Mouse (Mus musculus): ENCODE data around the gene Tnfsf9. TPM values are rescaled to one million over a fixed set of nuclear protein-coding genes. Genes with fewer than 3 reads are reported as not detected.

The Tnfsf9 gene
- 0.04 TPM in 1 of 2 replicates, not detected in the other for polyA plus RNA-seq (2012)

- Histone ChIP-seq H3K36me3 (ENCODE audit: control insufficient read depth) (no peaks in the 10 kb centered on the region), H3K4me1 (ENCODE audit: control insufficient read depth) (peaks cover 5% of the 10 kb centered on the region), H3K9me3 (ENCODE audit: control insufficient read depth, low read length) (no peaks in the 10 kb centered on the region), H3K27me3 (ENCODE audit: control insufficient read depth) (peaks cover 38% of the 10 kb centered on the region), H3K4me3 (replicated peaks) (peak within 1 kb of the TSS; percentile 47)
- no peak for TF ChIP-seq TAL1 (IDR thresholded peaks at IDR 0.05; ENCODE audit: low read length)
- no peak for TF ChIP-seq GATA1 (IDR thresholded peaks at IDR 0.05; ENCODE audit: low read length)
Observed at GRCm38 (mm10) chr17:57105181-57106034, at the start of gene Tnfsf9. TSS of gene Tnfsf9 (plus strand) at chr17:57105325.

DNA sequence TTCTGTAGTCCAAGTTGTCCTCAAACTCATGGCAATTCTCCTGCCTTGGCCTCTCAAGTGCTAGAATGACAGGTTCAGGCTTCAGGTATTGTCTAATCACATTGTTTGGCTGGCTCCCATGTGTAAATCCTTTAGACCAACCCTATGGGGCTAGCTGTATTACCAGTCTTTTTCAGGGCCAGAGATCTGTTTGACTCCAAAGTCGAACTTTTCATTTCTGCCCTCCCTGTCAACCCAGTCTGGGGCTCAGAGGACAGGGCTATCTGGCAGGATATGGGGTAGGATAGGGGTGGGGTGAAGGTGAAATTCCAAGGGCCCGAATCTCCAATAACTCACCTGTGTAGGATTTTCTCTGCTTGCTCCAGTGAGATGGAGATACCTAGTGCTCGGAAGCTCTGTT, 48.9 kb upstream of the Tnfsf9 start:
- Histone ChIP-seq H3K27me3 (ENCODE audit: control insufficient read depth) (peaks cover 37% of the 10 kb centered on the region), H3K9me3 (ENCODE audit: control insufficient read depth, low read length) (no peaks in the 10 kb centered on the region), H3K4me3 (replicated peaks) (no peak overlapping the region), H3K4me1 (ENCODE audit: control insufficient read depth) (peaks cover 20% of the 10 kb centered on the region), H3K36me3 (ENCODE audit: control insufficient read depth) (peaks cover 10% of the 10 kb centered on the region; the same call in 1 of the 2 replicates)
- TF ChIP-seq TAL1 (IDR thresholded peaks at IDR 0.05; ENCODE audit: low read length) (no peak), GATA1 (IDR thresholded peaks at IDR 0.05; ENCODE audit: low read length) (no peak)

DNA sequence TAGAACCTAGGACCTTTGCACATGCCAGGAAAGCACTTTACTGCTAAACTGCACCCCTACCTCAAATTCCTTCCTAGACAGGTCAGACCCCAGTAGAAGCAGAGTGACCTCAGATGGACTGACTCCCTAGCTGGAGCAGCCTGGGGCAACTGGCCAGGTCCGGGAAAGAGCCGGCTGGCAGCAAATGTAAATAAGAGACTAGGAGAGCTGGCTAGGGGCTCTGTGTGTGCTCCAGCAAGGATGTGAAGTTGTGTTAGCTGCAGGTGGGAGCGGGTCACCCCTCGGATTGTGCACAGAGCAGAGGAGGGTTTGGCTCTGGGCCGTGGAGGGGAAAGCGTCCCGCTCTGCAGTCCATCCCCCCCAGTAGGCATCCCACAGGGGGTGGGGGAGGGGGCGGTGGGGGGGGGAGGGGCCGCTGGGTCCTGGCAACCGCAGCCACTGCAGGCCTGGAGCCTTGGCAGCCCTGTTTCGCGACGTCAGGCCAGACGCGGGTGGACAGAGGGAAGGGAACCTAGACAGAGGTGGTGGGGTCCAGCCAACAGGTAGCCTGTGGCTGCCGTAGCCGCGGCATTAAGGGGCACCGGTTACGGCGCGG, 46.1 kb upstream of the Tnfsf9 start, which contains the start of gene Crb3:
TSS of gene Crb3 (plus strand) at position 215 of the 595 bp plus-strand sequence.
- peaks cover 62% of the 10 kb centered on the region for H3K27me3 ChIP-seq (ENCODE audit: control insufficient read depth)
- H3K9me3 ChIP-seq (ENCODE audit: control insufficient read depth, low read length): no peaks in the 10 kb centered on the region; the same call in 1 of the 2 replicates
- TF ChIP-seq TAL1 (IDR thresholded peaks at IDR 0.05; ENCODE audit: low read length) (no peak), GATA1 (IDR thresholded peaks at IDR 0.05; ENCODE audit: low read length) (no peak)
- H3K4me3 ChIP-seq (replicated peaks): peak within 1 kb of the TSS; percentile 63
- peaks cover 3% of the 10 kb centered on the region; the same call in 1 of the 2 replicates for H3K36me3 ChIP-seq (ENCODE audit: control insufficient read depth)
- peaks cover 30% of the 10 kb centered on the region for H3K4me1 ChIP-seq (ENCODE audit: control insufficient read depth)

GRCm38 (mm10) chr17:57059486-57059977, 45.6 kb upstream of the Tnfsf9 start, which contains the start of gene Slc25a23:
TSS of gene Slc25a23 (minus strand) at chr17:57059863.
- Histone ChIP-seq H3K4me3 (replicated peaks) (peak within 1 kb of the TSS; percentile 63), H3K36me3 (ENCODE audit: control insufficient read depth) (peaks cover 3% of the 10 kb centered on the region; the same call in 1 of the 2 replicates), H3K4me1 (ENCODE audit: control insufficient read depth) (peaks cover 30% of the 10 kb centered on the region), H3K27me3 (ENCODE audit: control insufficient read depth) (peaks cover 67% of the 10 kb centered on the region), H3K9me3 (ENCODE audit: control insufficient read depth, low read length) (no peaks in the 10 kb centered on the region; the same call in 1 of the 2 replicates)
- TF ChIP-seq TAL1 (IDR thresholded peaks at IDR 0.05; ENCODE audit: low read length) (no peak), GATA1 (IDR thresholded peaks at IDR 0.05; ENCODE audit: low read length) (no peak)

- H3K4me3 ChIP-seq (replicated peaks): peak overlapping the region; percentile 63
- peaks cover 2% of the 10 kb centered on the region; the same call in 1 of the 2 replicates for H3K36me3 ChIP-seq (ENCODE audit: control insufficient read depth)
- H3K9me3 ChIP-seq (ENCODE audit: control insufficient read depth, low read length): no peaks in the 10 kb centered on the region; the same call in 1 of the 2 replicates
- peaks cover 32% of the 10 kb centered on the region for H3K4me1 ChIP-seq (ENCODE audit: control insufficient read depth)
- TF ChIP-seq TAL1 (IDR thresholded peaks at IDR 0.05; ENCODE audit: low read length) (no peak), GATA1 (IDR thresholded peaks at IDR 0.05; ENCODE audit: low read length) (peak; percentile 63)
- peaks cover 74% of the 10 kb centered on the region for H3K27me3 ChIP-seq (ENCODE audit: control insufficient read depth)
Observed at GRCm38 (mm10) chr17:57060231-57060801, 44.8 kb upstream of the Tnfsf9 start.

DNA sequence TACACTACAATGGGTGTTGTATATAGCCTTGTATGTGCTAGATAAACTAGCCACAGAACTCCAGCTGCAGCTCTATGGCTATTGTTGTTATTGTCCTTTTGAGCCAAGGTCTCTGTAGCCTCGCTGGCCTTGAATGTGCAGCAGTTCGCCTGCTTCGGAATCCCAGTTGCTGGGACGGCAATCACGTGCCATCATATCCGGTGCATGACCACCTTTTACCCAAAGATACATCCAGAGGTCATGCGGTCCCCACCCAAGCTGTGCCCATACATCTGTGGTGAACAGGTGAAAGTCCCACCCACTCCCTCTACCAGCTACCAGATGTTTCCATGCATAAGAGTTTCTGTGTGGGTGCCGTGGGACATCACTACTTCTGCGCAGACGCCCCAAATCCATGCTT, 44.1 kb upstream of the Tnfsf9 start:
- TF ChIP-seq TAL1 (IDR thresholded peaks at IDR 0.05; ENCODE audit: low read length) (no peak), GATA1 (IDR thresholded peaks at IDR 0.05; ENCODE audit: low read length) (no peak)
- Histone ChIP-seq H3K4me1 (ENCODE audit: control insufficient read depth) (peaks cover 34% of the 10 kb centered on the region), H3K4me3 (replicated peaks) (no peak overlapping the region), H3K27me3 (ENCODE audit: control insufficient read depth) (peaks cover 76% of the 10 kb centered on the region), H3K36me3 (ENCODE audit: control insufficient read depth) (peaks cover 3% of the 10 kb centered on the region; the same call in 1 of the 2 replicates), H3K9me3 (ENCODE audit: control insufficient read depth, low read length) (no peaks in the 10 kb centered on the region; the same call in 1 of the 2 replicates)

DNA sequence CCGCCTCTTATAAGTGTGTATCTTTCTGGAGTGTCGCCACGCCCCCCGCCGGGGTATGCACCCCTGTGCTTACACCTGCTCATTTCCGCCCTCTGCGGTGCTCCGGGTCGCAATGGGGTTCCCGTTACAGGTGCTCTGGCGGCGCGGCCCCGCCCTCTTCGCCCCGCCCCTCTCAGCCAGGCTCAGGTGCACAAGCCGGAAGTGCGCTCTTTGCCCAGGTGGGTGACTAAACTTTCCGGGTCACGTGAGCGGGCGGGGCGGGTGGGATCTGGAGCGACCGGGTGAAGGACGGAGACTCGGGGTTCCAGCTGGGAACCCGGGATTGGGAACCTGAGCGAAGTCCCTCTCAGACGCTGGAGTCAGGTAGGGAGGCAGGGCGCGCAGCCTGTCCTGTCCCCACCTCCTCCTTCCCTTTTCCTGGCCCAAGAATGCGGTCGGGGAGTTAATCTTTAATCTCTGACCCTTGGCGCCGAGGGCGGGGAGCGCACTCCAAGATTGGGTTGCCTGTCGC, 43.1 kb upstream of the Tnfsf9 start:
- no peak for TF ChIP-seq GATA1 (IDR thresholded peaks at IDR 0.05; ENCODE audit: low read length)
- TF ChIP-seq TAL1 (IDR thresholded peaks at IDR 0.05; ENCODE audit: low read length): no peak
- Histone ChIP-seq H3K36me3 (ENCODE audit: control insufficient read depth) (peaks cover 3% of the 10 kb centered on the region; the same call in 1 of the 2 replicates), H3K9me3 (ENCODE audit: control insufficient read depth, low read length) (no peaks in the 10 kb centered on the region; the same call in 1 of the 2 replicates), H3K27me3 (ENCODE audit: control insufficient read depth) (peaks cover 78% of the 10 kb centered on the region), H3K4me1 (ENCODE audit: control insufficient read depth) (peaks cover 44% of the 10 kb centered on the region), H3K4me3 (replicated peaks) (peak overlapping the region; percentile 48)

DNA sequence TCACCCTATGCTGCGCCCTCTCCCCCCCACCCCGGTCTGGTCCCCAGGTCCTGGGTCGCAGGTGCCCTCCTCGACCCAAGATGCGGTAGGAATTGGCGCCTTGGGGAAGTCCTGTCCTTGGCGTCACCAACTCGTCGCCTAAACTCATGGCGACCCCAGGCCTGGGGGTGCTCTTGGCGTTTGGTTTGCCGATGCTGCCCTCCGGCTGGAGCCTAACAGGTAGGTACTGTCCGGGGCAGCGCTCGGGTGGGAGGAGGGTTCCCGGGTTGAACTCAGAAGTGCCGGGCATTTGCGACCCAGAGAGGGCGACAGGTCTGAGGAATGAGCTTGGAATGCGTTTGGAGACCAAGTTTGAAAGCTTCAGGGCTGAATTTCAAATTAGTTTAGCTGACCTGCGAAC, 42.6 kb upstream of the Tnfsf9 start:
- Histone ChIP-seq H3K4me1 (ENCODE audit: control insufficient read depth) (peaks cover 49% of the 10 kb centered on the region), H3K36me3 (ENCODE audit: control insufficient read depth) (peaks cover 3% of the 10 kb centered on the region; the same call in 1 of the 2 replicates), H3K9me3 (ENCODE audit: control insufficient read depth, low read length) (no peaks in the 10 kb centered on the region; the same call in 1 of the 2 replicates), H3K27me3 (ENCODE audit: control insufficient read depth) (peaks cover 79% of the 10 kb centered on the region), H3K4me3 (replicated peaks) (peak overlapping the region; percentile 48)
- TF ChIP-seq GATA1 (IDR thresholded peaks at IDR 0.05; ENCODE audit: low read length): no peak
- no peak for TF ChIP-seq TAL1 (IDR thresholded peaks at IDR 0.05; ENCODE audit: low read length)
